Mouse (Mus musculus): ENCODE measurements around the gene Scnn1a. TPM values are rescaled to one million over a fixed set of nuclear protein-coding genes. Genes with fewer than 3 reads are reported as not detected.

Scnn1a gene
- not detected for polyA plus RNA-seq (2017; shearing (Covaris generic))

DNA sequence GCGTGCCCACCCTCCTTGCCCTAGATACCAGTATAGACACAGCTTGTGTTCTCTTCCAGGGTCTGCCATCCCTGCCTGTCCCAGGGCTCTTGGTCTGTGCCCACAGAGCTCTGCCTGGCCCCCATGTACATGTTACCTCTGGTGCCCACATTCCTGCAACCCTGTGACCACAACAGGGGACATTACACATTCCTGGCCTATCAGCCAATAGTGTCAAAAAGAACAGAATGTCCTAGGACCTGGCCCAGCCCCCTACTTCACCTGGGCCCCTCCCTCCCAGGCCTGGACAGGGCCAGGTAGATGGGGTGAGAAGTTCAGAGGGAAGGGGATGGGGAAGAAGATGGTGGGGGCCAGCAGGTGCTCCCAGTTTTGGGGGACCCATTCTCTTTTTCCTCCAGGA is at the start of gene Scnn1a:
Scnn1a (plus strand) TSS at position 337 of the 400 bp plus-strand sequence.

GRCm38 (mm10) chr6:125285890-125286289 is 34.6 kb upstream of the Scnn1a start, which contains the start of gene Tuba3a:
Gene Tuba3a, minus strand, starts transcription at chr6:125286042.

DNA sequence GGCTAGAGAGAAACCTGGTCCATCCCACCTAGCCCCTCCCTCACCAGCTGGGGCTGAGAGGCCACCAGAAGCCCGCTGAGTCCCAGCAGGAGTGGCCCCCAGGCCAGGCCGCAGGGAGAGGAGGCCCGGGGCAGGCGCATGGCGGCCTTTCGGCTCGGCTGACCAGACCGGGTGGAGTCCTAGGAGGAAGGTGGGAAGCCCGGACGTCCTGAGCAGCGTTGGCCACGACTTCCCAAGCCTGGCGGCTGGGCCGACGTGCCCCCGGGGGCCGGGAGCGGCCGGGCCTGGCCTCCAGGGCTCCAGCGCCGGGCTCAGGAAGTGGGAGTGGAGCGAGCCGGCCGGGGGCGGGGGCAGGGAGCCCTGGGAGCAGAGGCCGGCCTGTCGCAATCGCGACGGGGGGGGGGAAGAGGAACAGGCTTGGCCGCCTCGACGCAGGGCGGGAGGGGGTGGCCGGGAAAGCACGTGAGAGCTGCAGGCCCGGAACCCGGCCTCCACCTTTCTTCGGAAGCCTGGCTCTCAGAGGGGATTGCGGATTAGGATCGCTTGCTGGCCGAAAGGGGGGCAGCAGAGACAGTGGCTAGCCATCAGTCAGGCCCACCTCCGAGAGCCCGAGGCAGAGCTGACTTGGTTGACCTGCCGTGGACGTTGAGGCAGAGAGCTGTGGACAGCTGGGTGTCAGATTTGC is 6.8 kb upstream of the Scnn1a start, which contains the start of gene Ltbr:
Ltbr (minus strand) TSS at position 340 of the 685 bp plus-strand sequence.

GRCm38 (mm10) chr6:125348721-125349574 is 28.5 kb downstream of the Scnn1a start, which contains the start of gene Tnfrsf1a:
Gene Tnfrsf1a, plus strand, starts transcription at chr6:125349362.

GRCm38 (mm10) chr6:125380372-125381360 is 60.2 kb downstream of the Scnn1a start, which contains the start of gene Plekhg6:
Gene Plekhg6, minus strand, starts transcription at chr6:125380793.

Other genes with a start within 250 kb of the Scnn1a start
- gene Chd4, start 224.7 kb upstream of the Scnn1a start, polyA plus RNA-seq (2017; shearing (Covaris generic)), result 89.0 TPM
- gene Nop2, start 188.8 kb upstream of the Scnn1a start, polyA plus RNA-seq (2017; shearing (Covaris generic)), result 70.8 TPM
- gene Iffo1, start 175.4 kb upstream of the Scnn1a start, polyA plus RNA-seq (2017; shearing (Covaris generic)), result 12.5 TPM
- 331 TPM for gene Gapdh, start 154.2 kb upstream of the Scnn1a start, polyA plus RNA-seq (2017; shearing (Covaris generic))
- gene Ncapd2, start 129.0 kb upstream of the Scnn1a start, polyA plus RNA-seq (2017; shearing (Covaris generic)), result 27.3 TPM
- 117 TPM for gene Mrpl51, start 128.9 kb upstream of the Scnn1a start, polyA plus RNA-seq (2017; shearing (Covaris generic))
- gene Vamp1, start 105.1 kb upstream of the Scnn1a start, polyA plus RNA-seq (2017; shearing (Covaris generic)), result 64.9 TPM
- 136 TPM for gene Tapbpl, start 88.8 kb upstream of the Scnn1a start, polyA plus RNA-seq (2017; shearing (Covaris generic))
- gene Cd27, start 83.6 kb upstream of the Scnn1a start, polyA plus RNA-seq (2017; shearing (Covaris generic)), result 663 TPM
- gene Tuba3a, start 34.6 kb upstream of the Scnn1a start, polyA plus RNA-seq (2017; shearing (Covaris generic)), result 1.6 TPM
- 0.35 TPM for gene Ltbr, start 6.8 kb upstream of the Scnn1a start, polyA plus RNA-seq (2017; shearing (Covaris generic))
- 59.6 TPM for gene Tnfrsf1a, start 28.7 kb downstream of the Scnn1a start, polyA plus RNA-seq (2017; shearing (Covaris generic))
- gene Plekhg6, start 60.1 kb downstream of the Scnn1a start, polyA plus RNA-seq (2017; shearing (Covaris generic)), result 0.21 TPM
- 146 TPM for gene Cd9, start 174.1 kb downstream of the Scnn1a start, polyA plus RNA-seq (2017; shearing (Covaris generic))
- not detected for gene Vwf, start 226.1 kb downstream of the Scnn1a start, polyA plus RNA-seq (2017; shearing (Covaris generic))

All from CD4-positive, CD25-positive, alpha-beta regulatory T cell, adult 9 weeks (primary cell).